Mouse (Mus musculus): ENCODE results near the gene Aldh18a1. TPM values are rescaled to one million over a fixed set of nuclear protein-coding genes. Genes with fewer than 3 reads are reported as not detected.
A peak's percentile ranks its signal among the peaks of the same experiment; 100 is the strongest.

Gene Aldh18a1
- total RNA-seq, 2 experiments from 2014 or later, result 6.5 to 10.5 TPM

GRCm38 (mm10) chr19:40532525-40532924 lies 55.7 kb downstream of the Aldh18a1 start:
- ATAC-seq (ENCODE audit: poor library complexity, severe bottlenecking), result no peak

- ATAC-seq (ENCODE audit: poor library complexity, severe bottlenecking), result no peak
Observed at GRCm38 (mm10) chr19:40530323-40530722, 57.9 kb downstream of the Aldh18a1 start.

DNA sequence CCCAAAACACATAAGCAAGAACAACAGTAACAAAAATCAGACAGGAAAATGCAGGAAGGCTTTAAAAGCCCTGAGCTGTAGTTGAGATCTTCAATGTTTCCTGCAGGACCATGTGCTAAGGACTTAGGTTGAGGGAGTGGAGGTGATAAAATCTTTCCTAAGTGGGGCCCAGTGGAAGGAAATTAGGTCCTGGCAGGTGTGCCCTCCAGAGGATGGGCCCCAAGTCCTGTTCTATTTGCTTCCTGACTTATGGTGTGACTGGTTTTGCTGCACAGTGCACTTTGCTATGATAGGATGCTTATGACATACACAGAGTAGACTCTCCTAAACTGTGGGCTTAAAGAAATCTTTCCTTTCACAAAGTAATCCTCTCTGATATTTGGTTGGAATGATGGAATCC lies 60.0 kb downstream of the Aldh18a1 start:
- ATAC-seq (ENCODE audit: poor library complexity, severe bottlenecking), result no peak

DNA sequence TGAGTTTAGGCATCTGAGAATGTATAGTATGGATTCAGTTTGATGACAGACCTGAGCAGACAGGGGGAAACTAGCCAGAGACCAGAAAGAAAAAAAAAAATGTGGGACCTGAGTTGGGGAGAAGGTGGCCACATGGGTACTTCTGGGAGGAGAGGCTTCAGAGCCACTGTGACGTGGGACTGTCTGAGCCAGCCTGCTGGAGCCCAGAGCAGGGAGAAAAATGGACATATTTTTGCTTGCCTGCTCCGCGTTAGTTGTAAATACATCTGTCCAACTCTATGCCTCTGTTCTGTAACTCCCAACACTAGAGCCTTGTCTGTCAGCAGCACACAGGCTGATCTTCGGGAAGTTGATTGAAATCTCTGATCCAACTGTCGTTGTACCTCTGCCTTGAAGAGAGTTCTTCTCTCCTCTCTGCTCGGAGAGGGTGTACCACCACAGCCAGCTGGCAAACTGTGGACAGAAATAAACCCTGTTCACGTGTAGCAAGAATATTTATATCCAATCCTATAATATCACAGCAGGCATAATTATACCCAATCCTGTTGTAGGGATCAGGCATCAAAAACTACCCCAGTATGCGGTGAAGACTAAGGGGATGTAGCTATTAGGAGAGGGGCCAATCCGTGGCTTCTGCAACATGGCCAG lies 61.8 kb downstream of the Aldh18a1 start:
- ATAC-seq (ENCODE audit: poor library complexity, severe bottlenecking), result no peak

DNA sequence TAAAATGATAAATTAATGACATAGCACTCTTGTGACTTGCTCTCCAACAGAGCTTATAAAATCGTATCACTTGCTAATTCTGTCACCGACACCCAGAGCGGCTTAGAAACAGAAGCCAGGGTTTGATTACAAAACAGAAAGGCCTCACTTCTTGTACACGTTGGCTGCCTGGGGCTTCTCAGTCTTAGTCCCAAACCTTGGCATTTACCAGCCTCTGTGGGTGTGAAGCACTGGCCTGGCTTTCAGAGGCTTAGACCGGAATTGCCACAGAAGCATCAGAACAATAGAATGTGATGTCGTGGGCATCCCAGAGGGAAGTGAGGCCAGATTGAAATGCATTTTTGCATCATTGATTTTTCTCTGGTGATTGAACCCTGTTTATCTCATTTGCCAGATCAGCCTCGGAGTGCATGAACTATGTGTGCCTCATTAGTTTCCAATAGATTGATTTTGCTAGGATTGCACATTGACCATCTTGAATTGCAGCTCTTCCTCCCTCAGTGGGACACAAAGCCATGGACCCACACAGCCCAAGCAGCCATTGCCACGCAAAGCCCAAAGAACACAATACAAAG lies 64.7 kb downstream of the Aldh18a1 start:
- ATAC-seq (ENCODE audit: poor library complexity, severe bottlenecking), result no peak

- ATAC-seq (ENCODE audit: poor library complexity, severe bottlenecking), result no peak
Observed at GRCm38 (mm10) chr19:40520403-40520802, 67.9 kb downstream of the Aldh18a1 start.

DNA sequence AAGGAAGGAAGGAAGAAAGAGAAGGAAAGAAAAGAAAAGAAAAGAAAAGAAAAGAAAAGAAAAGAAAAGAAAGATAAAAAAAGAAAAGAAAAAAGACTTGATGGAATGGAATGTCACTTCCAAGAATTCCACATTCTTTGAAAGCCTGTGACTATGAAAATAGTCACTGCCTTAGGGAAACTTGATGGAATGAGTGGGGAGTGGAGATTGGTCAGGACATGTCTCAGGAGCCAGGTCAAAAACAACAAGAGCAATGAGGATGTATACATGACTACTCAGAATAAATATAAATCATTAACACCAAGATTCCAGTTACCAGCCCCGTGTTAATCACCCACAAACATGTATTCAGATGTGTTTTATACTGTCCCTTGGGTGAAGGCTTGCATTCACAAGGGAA lies 69.6 kb downstream of the Aldh18a1 start:
- ATAC-seq (ENCODE audit: poor library complexity, severe bottlenecking), result no peak

DNA sequence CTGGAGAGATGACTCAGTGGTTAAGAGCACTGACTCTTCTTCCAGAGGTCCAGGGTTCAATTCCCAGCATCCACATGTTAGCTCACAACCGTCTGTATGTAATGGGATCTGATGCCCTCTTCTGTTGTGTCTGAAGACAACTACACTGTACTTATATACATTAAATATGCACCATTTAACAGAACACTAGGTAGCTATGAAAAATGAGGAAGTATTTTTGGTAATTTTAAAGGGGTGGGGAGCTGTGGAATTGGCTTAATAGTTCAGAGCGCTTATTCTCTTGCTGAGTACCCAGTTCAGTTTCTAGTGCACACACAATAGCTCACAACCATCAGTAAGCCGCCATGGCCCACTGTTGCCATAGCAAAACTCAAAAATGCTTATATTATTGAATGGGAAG lies 72.7 kb downstream of the Aldh18a1 start:
- ATAC-seq (ENCODE audit: poor library complexity, severe bottlenecking), result no peak

DNA sequence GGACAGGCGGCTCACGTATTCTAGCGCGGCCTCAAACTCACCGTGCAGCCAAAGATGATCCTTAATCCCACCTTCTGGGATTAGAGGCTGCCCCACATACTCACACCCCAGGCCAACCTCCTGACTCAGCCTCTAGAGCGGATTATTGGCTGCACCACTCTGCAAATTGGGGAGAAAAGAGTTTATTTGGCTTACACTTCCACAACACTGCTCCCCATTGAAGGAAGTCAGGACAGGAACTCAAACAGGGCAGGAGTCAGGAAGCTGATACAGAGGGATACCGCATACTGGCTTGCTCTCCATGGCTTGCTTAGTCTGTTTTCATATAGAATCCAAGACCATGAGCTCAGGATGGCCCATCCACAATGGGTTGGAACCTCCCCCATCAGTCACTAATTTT lies 73.9 kb downstream of the Aldh18a1 start:
- no peak for ATAC-seq (ENCODE audit: poor library complexity, severe bottlenecking)

- ATAC-seq (ENCODE audit: poor library complexity, severe bottlenecking), result peak; percentile 97
Observed at GRCm38 (mm10) chr19:40513632-40514078, 74.6 kb downstream of the Aldh18a1 start, which contains the start of gene Sorbs1. TSS of gene Sorbs1 (minus strand) at chr19:40513779.

DNA sequence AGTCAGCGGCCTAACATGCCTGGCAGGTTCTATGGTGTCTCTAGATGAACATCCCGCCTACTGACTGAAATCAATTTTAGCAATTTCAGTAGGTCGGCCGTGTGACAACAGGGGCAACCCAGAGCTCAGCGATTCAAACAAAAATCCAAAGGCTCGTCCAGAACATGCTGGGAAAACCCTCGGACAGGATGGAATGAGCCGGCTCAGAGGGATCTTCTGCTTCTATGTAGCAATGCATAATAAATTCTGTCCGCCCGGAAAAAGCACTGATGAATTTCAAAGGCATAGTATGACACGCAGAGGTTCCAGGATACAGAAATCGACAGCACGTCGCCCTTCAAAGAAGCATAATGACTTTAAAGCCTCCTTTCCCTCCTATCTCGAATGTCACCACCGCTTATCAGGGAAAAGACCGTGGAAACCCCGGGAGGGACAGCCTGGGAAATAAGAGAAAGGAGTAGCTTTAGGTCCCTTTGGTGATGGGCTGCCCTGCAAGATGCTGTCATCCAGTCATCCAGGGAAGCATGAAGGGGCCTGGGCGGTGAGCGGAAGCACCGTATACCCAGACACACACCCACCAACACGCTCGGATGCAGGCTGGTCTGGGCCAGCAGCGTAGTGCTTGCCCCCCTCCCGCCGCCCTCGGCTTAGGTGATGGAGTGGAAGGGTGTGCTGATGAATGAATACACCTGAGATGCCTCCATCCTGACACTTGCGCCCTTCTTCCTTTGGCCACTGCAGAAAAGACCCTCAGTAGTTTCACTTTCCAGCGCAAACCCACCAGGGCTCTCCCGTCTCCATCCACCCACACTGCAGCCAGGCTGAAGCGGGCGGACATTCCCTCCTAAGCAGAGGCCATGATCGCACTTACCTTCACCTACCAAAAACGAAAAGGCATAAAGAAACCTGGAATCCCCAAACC lies 75.5 kb downstream of the Aldh18a1 start:
- peak; percentile 41 for ATAC-seq (ENCODE audit: poor library complexity, severe bottlenecking)

DNA sequence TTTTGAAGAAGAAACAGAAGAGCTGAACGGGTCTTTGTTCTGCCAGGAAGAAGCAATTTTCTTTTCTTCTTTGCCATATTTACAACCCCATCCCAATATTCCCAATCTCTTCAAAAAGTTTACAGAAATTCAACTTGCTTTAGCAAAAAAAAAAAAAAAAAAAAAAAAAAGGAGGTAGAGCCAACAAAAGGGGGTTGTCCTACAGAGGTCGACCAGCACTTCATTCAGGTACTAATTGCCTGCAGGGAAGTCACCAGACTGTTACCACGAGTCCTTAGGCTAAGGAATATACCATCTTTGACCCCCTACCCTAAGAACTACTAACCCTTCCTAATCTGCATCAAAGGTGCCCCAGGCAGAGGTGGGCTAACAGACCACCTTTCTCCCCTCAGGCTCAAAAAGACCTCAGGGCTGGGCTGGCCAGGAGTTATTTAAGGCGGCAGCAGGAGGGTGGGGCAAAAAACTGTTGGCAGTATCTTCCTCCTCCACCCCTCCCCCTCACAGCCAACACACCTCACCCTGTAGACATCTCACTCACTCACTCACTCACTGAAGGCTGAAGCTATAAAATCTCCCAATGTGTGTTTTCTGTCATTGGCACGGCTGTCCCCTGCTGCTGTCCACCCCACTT lies 76.5 kb downstream of the Aldh18a1 start:
- ATAC-seq (ENCODE audit: poor library complexity, severe bottlenecking), result no peak

DNA sequence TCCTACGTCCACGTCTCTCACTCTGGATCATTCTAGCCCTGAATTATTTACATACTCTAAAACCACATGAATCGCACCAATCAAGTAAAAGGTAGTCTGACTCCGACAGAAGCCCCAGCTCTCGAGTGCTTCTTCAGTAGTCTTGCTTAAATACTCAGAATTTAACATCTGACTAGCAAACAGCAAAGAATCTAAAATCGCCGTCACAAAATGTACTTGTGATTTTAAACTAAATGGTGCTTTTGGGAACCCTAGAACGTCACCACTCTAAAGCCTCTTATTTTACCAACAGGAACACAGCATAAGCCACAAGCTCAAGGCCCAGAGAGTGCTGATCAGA lies 77.2 kb downstream of the Aldh18a1 start:
- no peak for ATAC-seq (ENCODE audit: poor library complexity, severe bottlenecking)

DNA sequence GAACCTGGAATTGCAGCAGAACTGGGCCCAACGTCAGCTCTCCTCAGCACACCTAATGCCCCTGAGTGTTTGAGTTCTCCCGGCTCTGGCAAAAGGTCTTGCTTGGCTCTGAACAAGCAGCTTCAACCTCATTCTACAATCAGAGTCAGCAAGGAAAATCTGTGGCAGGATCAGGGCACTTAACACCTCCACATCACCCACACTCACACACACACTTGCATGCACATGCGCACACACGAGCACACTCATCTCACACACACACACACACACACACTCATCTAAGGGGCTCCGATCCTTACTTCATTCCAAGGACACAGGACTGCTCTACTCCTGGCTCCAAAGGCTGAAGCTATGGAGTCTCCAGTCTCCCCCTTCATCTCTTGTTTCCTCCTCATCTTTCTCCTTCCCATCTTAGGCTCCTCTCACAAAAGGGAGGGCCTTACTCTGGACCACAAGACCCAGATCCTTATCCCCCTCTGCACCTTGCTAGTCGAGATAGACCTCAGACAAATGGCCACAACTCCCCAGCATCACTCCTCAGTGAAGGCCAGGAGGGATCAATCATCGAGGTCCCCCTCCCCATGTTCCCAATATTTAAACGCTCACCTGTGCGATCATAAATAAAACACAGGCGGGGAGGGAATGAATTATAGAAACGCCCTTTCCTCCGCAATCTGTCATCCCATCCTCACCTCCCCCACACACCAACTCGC lies 77.7 kb downstream of the Aldh18a1 start:
- no peak for ATAC-seq (ENCODE audit: poor library complexity, severe bottlenecking)

GRCm38 (mm10) chr19:40509274-40509673 lies 79.0 kb downstream of the Aldh18a1 start:
- no peak for ATAC-seq (ENCODE audit: poor library complexity, severe bottlenecking)

DNA sequence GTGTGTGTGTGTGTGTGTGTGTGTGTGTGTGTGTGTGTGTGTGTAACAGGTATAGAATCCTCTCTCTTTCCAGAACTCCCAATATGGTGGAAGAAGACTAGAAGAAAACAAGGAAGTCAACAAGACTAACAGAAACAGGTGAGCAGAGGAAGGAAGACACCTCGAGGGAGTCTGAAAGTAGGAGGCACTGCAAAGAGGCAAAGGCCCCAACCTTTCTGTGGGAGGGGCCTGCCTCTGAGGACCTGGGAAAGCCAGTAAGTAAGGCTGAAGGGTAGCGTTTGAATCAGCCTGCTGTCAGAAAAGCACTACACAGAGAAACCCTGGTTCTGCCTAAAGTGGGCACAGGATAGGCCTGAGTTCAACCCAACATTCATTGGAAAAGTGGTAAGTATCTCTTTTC lies 79.4 kb downstream of the Aldh18a1 start:
- no peak for ATAC-seq (ENCODE audit: poor library complexity, severe bottlenecking)

GRCm38 (mm10) chr19:40506965-40507364 lies 81.3 kb downstream of the Aldh18a1 start:
- no peak for ATAC-seq (ENCODE audit: poor library complexity, severe bottlenecking)

DNA sequence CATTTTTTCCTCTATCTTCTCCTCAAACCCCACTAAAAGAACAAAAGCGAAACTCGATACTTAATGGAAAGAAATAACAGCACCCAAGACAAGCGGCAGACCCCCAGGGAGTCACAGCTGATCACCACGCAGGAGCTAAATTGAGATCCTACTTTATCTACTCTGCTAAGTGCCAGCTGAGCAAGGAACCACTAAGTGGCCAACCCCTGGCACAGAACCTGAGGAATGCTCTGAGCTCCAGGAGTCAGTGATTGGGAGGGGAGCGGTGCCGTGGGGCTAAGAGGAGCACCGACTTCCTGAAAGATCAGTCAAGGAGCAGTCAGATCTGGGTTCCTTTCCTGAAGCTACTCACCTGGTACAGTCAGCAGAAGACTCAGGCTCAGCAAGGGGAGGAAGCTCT lies 83.9 kb downstream of the Aldh18a1 start:
- no peak for ATAC-seq (ENCODE audit: poor library complexity, severe bottlenecking)
